Mouse (Mus musculus) heart, postnatal 0 days (tissue): ENCODE data around the gene Phc2. TPM values are rescaled to one million over a fixed set of nuclear protein-coding genes. Genes with fewer than 3 reads are reported as not detected.

Experiments used
- ATAC-seq: fragments of 200-750 bp; cut with Nextera tagmentation; 2 replicates; pipeline ENCODE4 v1.8.0; 2017; ENCODE audit warnings: low read depth, moderate number of reproducible peaks, moderate library complexity; ENCODE audit not compliant: insufficient read depth
- DNase-seq: peaks from one replicate; pipeline ENCODE4 v3.0.0-alpha.2; 2016; ENCODE audit warnings: low spot score
- H3K27ac ChIP-seq: fragments of 300-500 bp; sonication (generic); 2 replicates; pipeline ENCODE4 v1.5.1; 2014; ENCODE audit warnings: low read depth, mild to moderate bottlenecking
- H3K27me3 ChIP-seq: fragments of 300-500 bp; sonication (generic); 2 replicates; pipeline ENCODE4 v1.6.1; 2014; ENCODE audit warnings: low read length, mixed read lengths; ENCODE audit not compliant: control insufficient read depth, insufficient read depth
- H3K36me3 ChIP-seq: fragments of 300-500 bp; sonication (generic); replicated peaks from 2 replicates; pipeline ENCODE4 v1.6.1; 2014; ENCODE audit warnings: low read length, mixed read lengths; ENCODE audit not compliant: control insufficient read depth, insufficient read depth
- H3K4me1 ChIP-seq: fragments of 300-500 bp; sonication (generic); 2 replicates; pipeline ENCODE4 v1.6.1; 2014; ENCODE audit warnings: antibody characterized with exemption; ENCODE audit not compliant: control insufficient read depth, insufficient read depth
- H3K4me2 ChIP-seq: fragments of 300-500 bp; sonication (generic); 2 replicates; pipeline ENCODE4 v1.6.1; 2014; ENCODE audit warnings: low read depth, mild to moderate bottlenecking, low read length, moderate library complexity
- H3K4me3 ChIP-seq: fragments of 300-500 bp; sonication (generic); 2 replicates; pipeline ENCODE4 v1.5.1; 2014; ENCODE audit warnings: low read depth, low read length
- H3K9ac ChIP-seq: fragments of 300-500 bp; sonication (generic); replicated peaks from 2 replicates; pipeline ENCODE4 v1.6.1; 2014; ENCODE audit warnings: low read depth, low read length, mixed read lengths
- H3K9me3 ChIP-seq: fragments of 300-500 bp; sonication (generic); replicated peaks from 2 replicates; pipeline ENCODE4 v1.6.1; 2016; ENCODE audit warnings: low read length; ENCODE audit not compliant: control insufficient read depth
- CTCF ChIP-seq: IDR thresholded peaks from 2 replicates; pipeline ENCODE4 v1.5.1; 2016; ENCODE audit warnings: antibody characterized with exemption, control low read depth, low read depth
- EP300 ChIP-seq: IDR thresholded peaks from 2 replicates; pipeline ENCODE4 v1.6.1; 2016; ENCODE audit warnings: antibody characterized with exemption, low read depth
- WGBS: fragments of 180-500 bp; shearing (Covaris S2); extraction: QIAGEN DNeasy Blood & Tissue Kit; methylation state at CpG from one replicate; pipeline ENCODE4 v1.1.7; 2014; 5-methylcytosine and 5-hydroxymethylcytosine counted together
- polyA plus RNA-seq: library from polyadenylated mRNA; unstranded; fragments of >200 nt; fragmentation: Nextera tagmentation; extraction: Ambion mirVana; gene quantifications from 2 replicates; pipeline ENCODE4 v1.2.1, GENCODE M21; 2015
- total RNA-seq: library from RNA; depleted of rRNA; stranded (reverse); fragments of >200 nt; gene quantifications from 2 replicates; pipeline ENCODE4 v1.2.3, GENCODE M21; 2014; ENCODE audit warnings: low replicate concordance

The Phc2 gene
- total and polyA plus RNA-seq, 2 experiments from 2014 or later = 22.0 to 47.7 TPM

- H3K4me2 ChIP-seq = peak overlapping the region; percentile 76
- DNase-seq (peak; percentile 78), ATAC-seq (peak; percentile 92)
- H3K4me3 ChIP-seq = peak overlapping the region; percentile 92
- H3K27ac ChIP-seq = peak overlapping the region; percentile 97
- peaks cover 38% of the 10 kb centered on the region for H3K4me1 ChIP-seq
- H3K27me3 ChIP-seq = no peaks in the 10 kb centered on the region
- TF ChIP-seq EP300 = no peak
- no peak for TF ChIP-seq CTCF
- WGBS = 3% methylated on average over 64 of the region's 68 CpGs
- H3K9me3 ChIP-seq = no peaks in the 10 kb centered on the region
- H3K9ac ChIP-seq = peak overlapping the region; percentile 99
- 0 out of 2 replicates have a peak, but pooled peaks cover 8% of the 10 kb centered on the region for H3K36me3 ChIP-seq
Measured at GRCm38 (mm10) chr4:128727019-128727720, 72.7 kb downstream of the Phc2 start.

- Histone ChIP-seq H3K4me3 (peak overlapping the region; percentile 92), H3K36me3 (0 out of 2 replicates have a peak, but pooled peaks cover 8% of the 10 kb centered on the region), H3K4me1 (peaks cover 44% of the 10 kb centered on the region), H3K9ac (peak overlapping the region; percentile 99), H3K4me2 (peak overlapping the region; percentile 76), H3K9me3 (no peaks in the 10 kb centered on the region), H3K27ac (peak overlapping the region; percentile 97), H3K27me3 (no peaks in the 10 kb centered on the region)
- DNase-seq = no peak
- under 1% methylated on average over 63 of the region's 65 CpGs for WGBS
- TF ChIP-seq CTCF = no peak
- no peak for TF ChIP-seq EP300
- peak; percentile 79 for ATAC-seq
Measured at GRCm38 (mm10) chr4:128727721-128728430, 73.4 kb downstream of the Phc2 start.

- Histone ChIP-seq H3K4me2 (peak overlapping the region; percentile 76), H3K4me3 (peak overlapping the region; percentile 92), H3K9ac (peak overlapping the region; percentile 99), H3K36me3 (0 out of 2 replicates have a peak, but pooled peaks cover 8% of the 10 kb centered on the region), H3K27me3 (no peaks in the 10 kb centered on the region), H3K4me1 (peaks cover 50% of the 10 kb centered on the region), H3K27ac (peak overlapping the region; percentile 97), H3K9me3 (no peaks in the 10 kb centered on the region)
- ATAC-seq (no peak), DNase-seq (no peak)
- WGBS = 1% methylated on average over 5 of the region's 5 CpGs
- no peak for TF ChIP-seq CTCF
Measured at GRCm38 (mm10) chr4:128728431-128728851, 73.9 kb downstream of the Phc2 start.

DNA sequence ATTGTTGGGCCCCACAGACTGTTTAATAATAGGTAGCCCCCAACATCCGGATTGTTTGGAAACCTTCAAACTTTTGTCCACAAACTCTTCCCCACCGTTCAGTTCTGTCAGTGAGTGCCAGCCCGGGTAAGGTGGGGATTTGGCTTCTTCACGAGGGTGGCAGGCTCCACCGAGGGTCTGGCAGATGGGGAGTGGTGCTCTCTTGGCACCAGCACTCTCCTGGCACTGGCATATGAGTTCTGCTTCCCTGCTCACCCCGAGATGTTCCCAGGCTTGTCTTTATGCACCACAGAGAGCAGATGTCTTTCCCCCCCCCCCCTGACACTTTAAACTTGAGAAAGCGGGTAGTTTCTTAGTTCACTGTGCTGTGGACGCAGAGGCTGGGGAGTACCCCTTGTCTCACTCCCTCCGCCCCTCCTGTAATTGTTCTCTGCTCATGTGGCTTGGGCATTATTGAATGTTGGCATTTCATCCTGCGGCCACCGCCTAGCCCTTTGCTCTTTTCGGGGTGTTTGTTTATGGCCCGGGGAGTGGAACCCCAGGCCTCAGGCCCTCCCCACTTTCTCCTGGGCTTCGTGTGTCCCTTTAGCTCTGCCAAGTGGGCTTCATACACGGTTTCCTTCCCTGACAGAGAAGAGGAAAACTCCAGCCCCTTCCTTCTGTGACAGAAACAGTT lies 74.7 kb downstream of the Phc2 start:
- no peaks in the 10 kb centered on the region for H3K9me3 ChIP-seq
- TF ChIP-seq CTCF = no peak
- no peak for TF ChIP-seq EP300
- peak overlapping the region; percentile 92 for H3K4me3 ChIP-seq
- peaks cover 50% of the 10 kb centered on the region for H3K4me1 ChIP-seq
- no peak for ATAC-seq
- 0 out of 2 replicates have a peak, but pooled peaks cover 8% of the 10 kb centered on the region for H3K36me3 ChIP-seq
- H3K9ac ChIP-seq = peak overlapping the region; percentile 99
- WGBS = 27% methylated on average over 15 of the region's 15 CpGs
- no peak for DNase-seq
- H3K27ac ChIP-seq = peak overlapping the region; percentile 97
- H3K27me3 ChIP-seq = no peaks in the 10 kb centered on the region
- peak overlapping the region; percentile 76 for H3K4me2 ChIP-seq

GRCm38 (mm10) chr4:128729709-128730037 lies 75.2 kb downstream of the Phc2 start:
- Histone ChIP-seq H3K27ac (peak overlapping the region; percentile 97), H3K4me3 (peak overlapping the region; percentile 92), H3K36me3 (0 out of 2 replicates have a peak, but pooled peaks cover 8% of the 10 kb centered on the region), H3K27me3 (no peaks in the 10 kb centered on the region), H3K4me2 (peak overlapping the region; percentile 76), H3K4me1 (peaks cover 50% of the 10 kb centered on the region), H3K9ac (peak overlapping the region; percentile 99), H3K9me3 (no peaks in the 10 kb centered on the region)
- 32% methylated on average over 5 of the region's 5 CpGs for WGBS
- DNase-seq (peak; percentile 67), ATAC-seq (no peak)
- no peak for TF ChIP-seq CTCF
- TF ChIP-seq EP300 = no peak
